Mouse (Mus musculus): ENCODE results near the gene Dclk1. TPM values are rescaled to one million over a fixed set of nuclear protein-coding genes. Genes with fewer than 3 reads are reported as not detected.

Dclk1 gene
- polyA plus RNA-seq, 1 experiment: not detected

DNA sequence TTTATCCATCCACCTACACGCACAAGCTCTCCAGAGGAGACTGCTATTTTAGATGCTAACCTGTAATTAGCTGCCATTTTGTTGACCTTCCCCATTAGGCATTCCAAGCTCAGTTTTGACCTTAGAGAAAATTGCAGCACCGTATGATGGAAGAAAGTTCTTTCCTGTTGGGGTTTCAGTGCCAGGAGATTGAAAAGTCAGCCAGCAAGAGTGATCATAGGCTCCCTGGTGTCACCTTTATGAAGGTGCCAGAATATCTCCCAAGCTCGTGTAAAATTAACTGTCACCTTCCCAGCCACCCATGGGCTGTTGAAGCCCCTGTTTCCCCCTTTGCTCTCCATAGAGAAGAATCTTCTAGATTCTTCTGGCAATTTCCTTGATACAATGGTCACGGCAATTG is 297.2 kb downstream of the Dclk1 start:
- TF ChIP-seq GATA1 (IDR thresholded peaks at IDR 0.05; ENCODE audit: low read length): no peak

DNA sequence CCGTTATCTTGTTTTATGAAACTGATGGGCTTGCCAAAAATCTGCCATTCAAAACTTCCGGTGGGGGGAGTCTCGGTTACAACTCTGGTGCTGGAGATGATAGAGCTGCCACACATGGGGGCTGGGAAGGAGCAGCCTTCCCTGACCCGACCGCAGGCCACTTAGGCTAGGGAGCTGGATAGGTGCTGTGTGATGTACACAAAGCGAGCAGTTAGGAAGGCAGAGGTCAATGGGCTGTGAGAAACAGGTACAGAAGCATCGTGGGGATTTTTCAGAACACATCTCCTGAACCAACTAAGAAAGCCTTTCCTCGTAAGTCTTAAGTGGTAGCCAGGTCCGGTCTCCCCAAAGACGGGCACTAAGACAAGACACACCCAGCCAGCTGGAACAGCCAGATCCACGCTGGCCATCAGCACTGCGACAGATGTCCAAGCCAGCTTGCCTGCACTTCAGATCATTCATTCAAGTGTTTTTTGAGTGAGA is 297.7 kb downstream of the Dclk1 start:
- TF ChIP-seq GATA1 (IDR thresholded peaks at IDR 0.05; ENCODE audit: low read length): no peak

DNA sequence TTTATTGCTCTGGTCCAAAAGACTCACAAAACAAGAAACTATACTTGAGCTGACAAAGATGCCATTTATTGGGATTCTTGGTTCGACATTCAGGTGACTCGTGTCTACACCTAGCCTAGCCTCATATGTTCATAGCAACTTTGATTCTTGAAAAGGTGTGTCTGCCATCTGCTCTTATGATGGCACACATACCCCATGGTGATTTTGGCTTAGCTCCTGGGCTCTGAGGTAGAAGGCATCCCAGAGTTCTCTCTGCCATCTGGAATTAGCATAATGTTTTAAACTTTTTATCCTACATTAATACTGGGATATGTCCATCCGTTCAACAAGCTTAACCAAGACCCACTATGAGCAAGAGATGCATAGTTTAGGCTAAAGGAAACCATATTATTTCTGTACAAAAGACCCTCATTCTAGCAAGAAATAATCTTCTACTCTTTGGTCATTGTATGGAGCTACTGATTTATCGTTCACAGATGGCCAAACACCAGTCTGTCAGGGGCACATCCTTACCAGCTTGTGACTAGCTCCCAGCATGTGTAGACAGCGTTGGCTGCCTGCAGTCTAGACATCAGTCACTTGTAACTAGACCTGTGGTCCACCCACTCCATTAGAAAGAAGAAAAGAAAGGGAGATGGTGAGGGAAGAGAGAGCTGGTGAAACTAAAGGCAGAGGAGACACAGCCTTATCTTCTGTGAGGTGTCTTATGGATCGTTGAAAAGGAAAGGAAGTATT is 298.4 kb downstream of the Dclk1 start:
- TF ChIP-seq GATA1 (IDR thresholded peaks at IDR 0.05; ENCODE audit: low read length): no peak

DNA sequence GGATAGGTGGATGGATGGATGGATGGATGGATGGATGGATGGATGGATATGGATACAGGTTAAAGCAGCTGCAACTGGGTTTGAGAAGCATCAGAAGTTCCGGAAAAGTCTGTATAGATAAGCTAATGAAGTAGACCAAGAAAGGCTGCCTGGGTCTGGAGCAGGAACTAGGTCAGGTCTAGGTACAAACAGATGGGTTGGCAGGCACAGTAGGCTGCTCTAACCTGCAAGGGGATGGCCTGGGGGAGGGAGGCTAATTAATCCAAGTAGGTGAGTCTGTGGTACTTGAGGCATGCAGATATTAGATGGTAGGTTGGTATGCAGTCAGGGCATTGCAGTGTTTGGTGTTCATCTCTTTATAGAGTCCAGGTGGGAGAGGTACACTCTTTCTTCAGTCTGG is 299.6 kb downstream of the Dclk1 start:
- no peak for TF ChIP-seq GATA1 (IDR thresholded peaks at IDR 0.05; ENCODE audit: low read length)

DNA sequence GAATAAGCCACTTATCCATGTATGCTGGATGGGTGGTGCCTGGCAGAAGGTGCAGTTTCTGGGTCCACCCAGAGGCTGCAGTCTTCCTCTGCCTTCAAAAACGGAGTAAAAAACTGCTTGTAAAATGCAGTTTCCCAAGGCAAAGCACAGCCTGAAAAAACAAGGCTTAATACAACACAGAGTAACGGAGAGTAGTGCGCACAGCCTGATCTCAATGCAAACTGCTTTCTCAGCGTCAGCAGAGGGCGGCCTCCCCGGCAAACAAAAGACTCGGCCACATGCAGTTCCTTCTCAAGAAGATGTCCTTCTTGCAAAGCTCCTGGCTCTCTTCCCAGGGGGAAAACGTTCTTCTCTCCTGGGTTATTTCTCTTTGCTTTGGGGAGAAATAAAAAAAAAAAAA is 300.1 kb downstream of the Dclk1 start:
- TF ChIP-seq GATA1 (IDR thresholded peaks at IDR 0.05; ENCODE audit: low read length): no peak

DNA sequence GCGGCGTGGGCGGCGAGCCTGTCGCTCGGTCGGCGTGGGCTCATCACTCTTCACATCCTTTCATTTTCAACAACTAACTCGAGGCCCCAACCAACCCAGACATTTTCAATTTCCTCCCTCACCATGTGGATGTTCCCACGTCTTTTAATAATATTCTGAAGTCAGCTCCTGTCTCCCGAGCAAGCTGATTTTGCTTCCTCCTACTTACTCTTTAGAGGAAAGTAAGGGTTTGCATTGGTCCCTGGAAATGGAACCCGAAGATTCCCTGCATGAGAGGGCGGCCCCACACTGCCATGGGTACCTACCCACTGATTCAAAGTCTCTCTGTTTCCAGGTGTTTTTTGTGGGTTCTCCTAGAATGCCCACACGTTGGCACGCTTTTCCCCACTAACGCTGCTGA is 300.8 kb downstream of the Dclk1 start:
- TF ChIP-seq GATA1 (IDR thresholded peaks at IDR 0.05; ENCODE audit: low read length): no peak

DNA sequence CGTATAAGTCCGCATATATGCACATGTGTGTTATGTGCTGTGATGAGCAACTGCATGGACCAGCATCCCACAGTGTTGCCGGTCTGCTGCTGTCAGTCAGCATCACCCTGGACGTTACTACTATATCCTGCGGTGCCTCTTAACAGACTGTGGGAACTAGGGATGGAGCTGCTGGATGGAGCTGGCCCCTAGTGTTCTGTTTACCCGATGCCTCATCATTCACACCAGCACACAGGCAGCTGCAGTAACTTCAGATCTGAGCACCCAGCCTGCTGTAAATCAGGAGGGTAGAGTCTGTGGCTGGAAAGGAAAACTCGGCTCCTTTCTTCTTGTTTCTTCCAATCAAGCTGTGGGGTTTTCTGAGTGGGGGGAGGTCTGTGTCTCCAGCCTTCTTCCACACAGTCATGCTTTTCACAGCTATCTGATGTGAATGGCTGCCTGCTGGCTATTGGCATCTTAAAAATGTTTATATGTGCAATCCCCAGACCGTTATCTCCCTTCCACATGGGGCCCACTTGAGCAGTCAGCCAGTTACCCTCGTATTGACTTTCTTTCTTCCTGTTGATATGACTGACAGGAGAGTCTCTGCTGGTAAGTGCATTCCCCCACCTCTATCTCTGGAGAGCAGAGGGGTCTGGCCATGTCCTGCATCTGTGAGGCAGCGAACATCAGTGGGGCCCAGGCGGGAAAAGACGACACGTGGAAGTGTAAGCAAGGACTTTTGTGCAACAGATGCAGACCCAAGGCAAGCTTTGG is 301.9 kb downstream of the Dclk1 start:
- TF ChIP-seq GATA1 (IDR thresholded peaks at IDR 0.05; ENCODE audit: low read length): peak; percentile 23

DNA sequence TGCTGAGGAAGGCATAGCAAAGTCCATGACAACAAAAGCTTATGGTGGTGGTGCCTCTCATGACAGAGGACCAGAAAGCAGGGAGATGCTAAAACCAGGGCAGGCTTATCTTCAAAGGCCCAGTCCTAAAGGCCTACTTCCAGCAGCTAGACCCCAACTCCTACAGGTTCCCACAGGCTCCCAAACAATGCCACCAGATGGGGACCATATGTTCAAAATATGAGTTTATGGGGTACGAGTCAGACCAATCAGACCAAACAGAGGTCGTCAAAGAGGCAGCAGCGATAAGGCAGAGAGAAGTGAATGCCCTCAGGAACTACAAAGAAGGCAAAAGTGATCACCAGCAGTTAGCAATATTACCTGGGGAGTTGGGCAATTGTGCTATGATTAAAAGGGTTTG is 303.1 kb downstream of the Dclk1 start:
- TF ChIP-seq GATA1 (IDR thresholded peaks at IDR 0.05; ENCODE audit: low read length): no peak

DNA sequence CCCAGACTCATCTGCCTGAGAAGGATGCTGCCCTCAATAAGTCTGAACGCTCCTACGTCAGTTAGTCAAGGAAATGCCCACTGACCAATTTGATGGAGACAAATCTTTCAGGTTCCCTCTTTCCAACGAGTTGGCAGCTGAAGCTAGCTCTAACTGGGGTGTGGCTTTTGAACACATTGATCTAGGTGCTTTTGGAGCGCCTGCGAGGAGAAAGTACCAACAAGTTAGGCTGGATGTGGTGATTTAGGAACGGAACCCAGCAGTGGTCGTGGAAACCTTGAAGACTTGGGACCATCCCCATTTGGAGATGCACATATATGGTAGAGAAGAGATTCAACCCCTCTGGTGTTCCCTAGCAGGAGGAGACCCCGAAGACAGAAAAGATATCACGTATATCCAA is 303.8 kb downstream of the Dclk1 start:
- no peak for TF ChIP-seq GATA1 (IDR thresholded peaks at IDR 0.05; ENCODE audit: low read length)

DNA sequence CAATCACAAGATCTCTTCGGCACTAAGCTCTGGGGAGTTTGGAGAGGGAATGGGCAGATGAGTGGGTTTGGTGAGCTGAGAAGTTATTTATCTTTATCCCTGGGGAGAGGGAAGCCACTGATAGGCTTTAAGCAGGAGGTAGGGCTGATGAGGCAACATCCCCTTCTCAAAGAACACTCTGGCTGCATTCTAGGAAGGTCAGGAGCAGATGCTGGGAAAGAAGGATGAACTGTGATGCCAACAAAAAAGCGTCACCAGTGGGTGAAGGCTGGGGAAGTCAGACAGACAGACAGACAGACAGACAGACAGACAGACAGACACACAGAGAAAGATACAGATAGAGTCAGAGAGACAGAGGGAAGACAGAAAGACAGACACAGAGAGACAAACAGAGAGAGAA is 304.9 kb downstream of the Dclk1 start:
- TF ChIP-seq GATA1 (IDR thresholded peaks at IDR 0.05; ENCODE audit: low read length): no peak

DNA sequence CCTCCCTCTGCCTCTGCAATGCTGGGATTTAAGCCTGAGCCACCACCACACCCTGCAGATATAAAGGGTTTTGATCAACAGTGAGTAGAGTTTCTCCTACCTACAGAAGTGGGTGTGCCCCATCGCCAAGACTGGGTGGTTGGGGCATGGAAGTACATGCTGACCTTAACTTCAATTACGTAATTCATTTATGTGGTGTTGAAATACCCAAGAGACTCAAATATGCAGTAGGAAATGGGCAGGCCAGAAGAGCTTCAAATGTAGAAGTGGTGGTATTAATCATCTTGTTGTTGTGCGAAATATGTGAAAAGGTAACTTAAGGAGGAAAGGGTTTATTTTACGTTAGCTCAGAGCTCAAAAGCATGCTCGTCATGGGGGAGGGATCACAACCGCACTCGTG is 307.2 kb downstream of the Dclk1 start:
- no peak for TF ChIP-seq GATA1 (IDR thresholded peaks at IDR 0.05; ENCODE audit: low read length)

DNA sequence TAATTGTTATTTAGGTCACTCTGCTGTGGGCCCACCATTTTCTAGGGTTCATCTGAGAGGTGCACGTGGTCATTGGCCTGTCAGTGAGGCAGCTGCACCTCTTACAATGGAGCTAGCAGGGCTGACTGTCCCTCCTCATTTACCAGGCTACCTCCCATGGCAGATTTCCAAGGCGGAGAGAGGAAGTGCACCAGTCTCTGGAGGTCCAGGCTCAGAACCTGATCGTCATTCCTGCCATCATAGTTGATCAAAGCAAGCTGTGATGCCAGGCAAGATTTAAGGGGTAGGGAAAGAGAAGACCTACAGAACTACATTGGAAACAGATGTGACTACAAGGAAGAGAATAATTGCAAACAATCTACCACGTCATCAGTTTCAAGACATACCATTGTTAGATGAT is 308.8 kb downstream of the Dclk1 start:
- TF ChIP-seq GATA1 (IDR thresholded peaks at IDR 0.05; ENCODE audit: low read length): no peak

DNA sequence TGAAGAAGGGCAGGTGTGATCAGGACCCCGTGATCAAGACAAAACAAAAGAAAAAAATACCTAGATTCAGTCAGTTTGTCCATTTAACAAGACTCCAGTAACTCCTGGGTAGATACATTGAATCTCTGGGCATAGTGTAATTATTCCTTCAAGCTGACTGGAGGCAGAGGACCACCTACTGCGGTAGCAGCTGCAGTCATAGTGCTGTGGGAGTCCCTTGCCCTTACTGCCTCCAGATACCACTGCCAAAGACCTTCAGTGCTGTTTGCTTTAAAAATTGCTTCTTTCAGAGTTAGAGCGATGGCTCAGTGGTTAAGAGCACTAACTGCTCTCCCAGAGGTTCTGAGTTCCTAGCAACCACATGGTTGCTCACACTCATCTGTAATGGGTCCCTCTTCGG is 309.7 kb downstream of the Dclk1 start:
- TF ChIP-seq GATA1 (IDR thresholded peaks at IDR 0.05; ENCODE audit: low read length): no peak

DNA sequence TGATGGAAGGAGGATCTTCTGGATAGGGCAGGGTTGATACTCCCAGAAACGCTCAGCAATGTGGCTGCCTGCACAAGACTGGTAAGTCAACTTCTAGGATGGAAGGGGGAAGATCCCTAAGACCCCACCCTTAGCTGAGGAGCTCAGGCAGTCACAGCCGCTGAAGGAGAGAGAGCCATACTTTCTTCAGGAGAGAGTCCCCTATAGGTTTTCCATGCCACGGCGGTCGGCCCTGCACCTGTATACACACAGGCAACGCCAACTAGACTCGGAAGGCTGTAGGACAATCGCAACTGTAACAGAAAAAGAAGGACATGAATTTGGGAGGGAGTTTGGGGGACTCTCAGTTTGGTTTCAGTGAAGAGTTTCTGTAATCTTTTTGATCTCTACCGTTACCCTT is 310.9 kb downstream of the Dclk1 start:
- TF ChIP-seq GATA1 (IDR thresholded peaks at IDR 0.05; ENCODE audit: low read length): no peak

DNA sequence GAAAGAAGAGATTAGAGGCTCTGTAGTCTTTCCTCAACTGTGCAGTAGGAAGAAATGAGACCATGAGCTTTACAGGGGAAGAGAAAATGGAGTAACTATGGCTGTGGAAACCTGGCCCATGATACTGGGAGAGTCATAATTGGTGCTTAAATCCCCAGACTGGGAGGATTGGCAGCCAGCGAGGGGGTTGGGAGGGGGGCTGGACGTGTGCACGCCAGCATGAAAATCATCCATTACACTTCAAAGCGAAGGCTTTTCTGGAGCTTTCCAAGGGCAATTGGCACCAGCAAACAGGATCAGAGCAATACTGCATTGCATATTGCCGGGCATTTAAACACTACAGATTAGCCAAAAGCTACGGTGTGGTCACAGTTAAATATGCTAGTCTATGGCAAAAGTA is 313.7 kb downstream of the Dclk1 start:
- no peak for TF ChIP-seq GATA1 (IDR thresholded peaks at IDR 0.05; ENCODE audit: low read length)

DNA sequence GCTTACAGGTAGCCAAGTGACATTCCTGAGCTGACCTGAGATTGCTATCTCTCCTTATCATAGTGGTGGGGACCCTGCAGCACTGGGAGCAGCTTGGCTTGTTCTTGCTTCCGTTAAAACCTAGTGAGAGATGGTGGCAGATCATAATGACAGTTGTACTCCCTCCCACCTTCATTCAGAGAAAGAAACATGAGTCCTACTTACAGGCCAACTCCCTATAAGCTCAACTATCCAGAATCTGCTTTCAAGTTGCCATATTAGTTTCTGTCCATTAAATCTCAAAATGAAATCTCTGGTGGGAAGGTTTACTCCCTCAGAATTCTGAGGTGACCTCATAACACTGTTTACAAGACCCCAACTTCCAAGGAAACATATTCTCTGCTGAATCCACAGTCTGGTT is 316.4 kb downstream of the Dclk1 start:
- TF ChIP-seq GATA1 (IDR thresholded peaks at IDR 0.05; ENCODE audit: low read length): no peak

DNA sequence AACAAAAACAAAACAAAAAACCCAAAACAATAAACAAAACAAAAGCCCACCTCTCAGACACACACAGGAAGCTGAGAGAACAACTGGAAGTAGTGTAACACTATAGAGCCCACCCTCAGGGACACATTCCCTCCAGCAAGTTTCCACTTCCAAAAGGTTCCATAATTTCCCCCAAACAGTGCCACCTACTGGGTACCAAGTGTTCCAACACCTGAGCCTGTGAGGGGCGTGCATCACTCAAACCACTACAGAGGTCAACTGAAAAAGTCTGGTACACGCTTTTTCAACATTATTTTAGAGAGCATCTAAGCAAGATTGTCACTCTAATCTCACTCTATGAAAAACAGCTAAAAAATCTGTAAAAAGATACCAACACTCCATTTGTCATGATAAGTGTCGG is 325.3 kb downstream of the Dclk1 start:
- no peak for TF ChIP-seq GATA1 (IDR thresholded peaks at IDR 0.05; ENCODE audit: low read length)

Measured in G1E-ER4 (cell line).